Mouse (Mus musculus): ENCODE results near the gene Trappc3. TPM values are rescaled to one million over a fixed set of nuclear protein-coding genes. Genes with fewer than 3 reads are reported as not detected.

Trappc3 gene
- polyA plus RNA-seq, 1 experiment from 2014 or later = 180 TPM

DNA sequence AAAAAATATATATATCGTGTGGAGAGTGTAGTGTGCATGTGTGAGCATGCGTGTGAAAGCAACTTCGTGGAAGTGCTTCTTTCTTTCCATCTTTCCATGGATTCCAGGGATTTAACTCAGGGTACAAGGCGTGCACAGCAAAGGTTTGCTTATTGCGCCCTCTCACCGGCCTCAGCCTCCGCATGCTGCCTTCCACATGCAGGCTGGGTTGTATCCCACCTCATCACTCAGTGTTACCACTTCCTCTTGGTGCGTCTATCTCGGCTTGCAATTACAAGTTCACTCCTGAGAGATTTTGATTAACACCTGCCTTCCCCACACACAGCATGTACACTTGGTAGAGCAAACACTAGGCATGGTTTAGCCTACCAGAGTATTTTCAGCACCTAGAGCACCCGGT lies 26.9 kb upstream of the Trappc3 start:
- H3K36me3 ChIP-seq = peaks cover 89% of the 10 kb centered on the region
- no peak overlapping the region for H3K4me2 ChIP-seq
- no peaks in the 10 kb centered on the region for H3K9me3 ChIP-seq
- 93% methylated on average over 10 of the region's 10 CpGs for WGBS
- no peaks in the 10 kb centered on the region for H3K27me3 ChIP-seq
- 0 out of 2 replicates have a peak, but pooled peaks cover 8% of the 10 kb centered on the region for H3K4me1 ChIP-seq (replicated peaks)
- no peak overlapping the region for H3K9ac ChIP-seq
- ATAC-seq (ENCODE audit: low FRiP score, low read depth) = no peak
- no peak overlapping the region for H3K4me3 ChIP-seq
- no peak overlapping the region for H3K27ac ChIP-seq (replicated peaks)

DNA sequence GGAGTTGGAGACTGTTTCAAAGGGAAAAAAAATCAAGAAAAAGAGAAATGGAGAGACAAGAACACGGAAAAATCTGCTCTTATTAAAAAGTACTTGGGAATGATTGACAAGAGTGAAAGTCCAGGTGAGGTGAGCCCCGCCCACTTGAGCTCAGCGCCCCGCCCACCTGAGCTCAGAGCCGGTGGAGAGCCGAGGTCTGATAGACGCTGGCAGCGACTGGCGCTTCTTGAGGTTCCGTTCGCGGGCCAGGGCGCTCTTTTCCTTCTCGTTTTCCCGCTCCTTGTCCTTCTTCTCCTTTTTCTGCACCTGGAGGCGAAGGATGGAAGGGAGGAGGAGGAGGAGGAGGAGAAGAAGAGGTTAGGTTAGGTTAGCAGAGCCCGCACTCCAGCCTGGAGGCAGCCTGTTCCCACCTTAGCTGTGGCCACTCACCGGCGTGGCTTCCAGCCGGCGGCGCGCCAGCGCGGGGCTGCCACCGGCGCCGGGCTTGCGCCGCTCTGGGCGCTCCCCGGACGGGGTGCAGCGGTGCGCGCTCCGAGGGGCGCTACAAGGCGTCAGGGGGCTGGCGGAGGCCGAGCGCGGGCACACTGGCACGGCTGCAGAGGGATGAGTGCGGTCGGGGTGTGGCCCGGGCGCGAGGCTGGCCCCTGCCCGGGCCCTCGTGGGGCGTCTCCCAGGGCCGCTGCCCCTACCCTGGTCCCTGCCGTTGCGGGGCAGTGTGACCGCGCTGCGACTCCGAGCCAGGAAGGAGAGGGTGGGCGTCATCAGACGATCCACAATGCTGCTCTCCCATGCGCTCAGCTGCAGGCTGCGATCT lies 25.5 kb upstream of the Trappc3 start:
- Histone ChIP-seq H3K9me3 (no peaks in the 10 kb centered on the region), H3K27ac (replicated peaks) (no peak overlapping the region), H3K9ac (no peak overlapping the region), H3K36me3 (peaks cover 87% of the 10 kb centered on the region), H3K27me3 (no peaks in the 10 kb centered on the region), H3K4me1 (replicated peaks) (0 out of 2 replicates have a peak, but pooled peaks cover 8% of the 10 kb centered on the region), H3K4me2 (no peak overlapping the region), H3K4me3 (no peak overlapping the region)
- ATAC-seq (ENCODE audit: low FRiP score, low read depth) = no peak
- WGBS = 56% methylated on average over 57 of the region's 63 CpGs

DNA sequence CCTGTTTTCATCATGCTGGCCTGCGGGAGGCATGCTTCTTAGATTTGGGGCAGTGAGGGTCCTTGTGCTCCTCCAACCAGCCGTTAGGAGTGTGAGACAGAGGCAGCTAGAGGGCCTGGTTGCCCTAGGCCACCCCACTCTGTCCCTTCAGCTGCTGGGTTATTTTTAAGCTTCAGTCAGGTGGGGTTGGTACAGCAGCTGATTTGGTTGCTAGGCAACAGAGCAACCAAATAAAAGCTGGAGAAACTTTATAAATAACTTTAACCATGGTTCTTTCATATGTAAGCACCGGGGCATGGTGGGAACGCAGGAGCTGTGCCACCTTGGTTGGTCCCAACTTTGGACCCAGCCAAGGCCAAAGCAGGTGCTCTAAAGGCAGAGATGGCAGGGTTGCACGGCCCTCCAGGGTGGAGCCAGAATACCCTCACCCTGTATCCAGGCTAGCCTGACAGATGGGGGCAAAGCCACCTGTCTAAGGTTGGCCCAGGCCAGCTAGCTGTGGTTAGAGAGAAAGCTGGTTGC lies 24.3 kb upstream of the Trappc3 start:
- no peaks in the 10 kb centered on the region for H3K9me3 ChIP-seq
- no peak overlapping the region for H3K27ac ChIP-seq (replicated peaks)
- no peak overlapping the region for H3K4me2 ChIP-seq
- H3K4me3 ChIP-seq = no peak overlapping the region
- H3K27me3 ChIP-seq = no peaks in the 10 kb centered on the region
- peaks cover 81% of the 10 kb centered on the region for H3K36me3 ChIP-seq
- ATAC-seq (ENCODE audit: low FRiP score, low read depth) = no peak
- H3K4me1 ChIP-seq (replicated peaks) = 0 out of 2 replicates have a peak, but pooled peaks cover 8% of the 10 kb centered on the region
- no peak overlapping the region for H3K9ac ChIP-seq
- WGBS = 57% methylated on average over 5 of the region's 5 CpGs

DNA sequence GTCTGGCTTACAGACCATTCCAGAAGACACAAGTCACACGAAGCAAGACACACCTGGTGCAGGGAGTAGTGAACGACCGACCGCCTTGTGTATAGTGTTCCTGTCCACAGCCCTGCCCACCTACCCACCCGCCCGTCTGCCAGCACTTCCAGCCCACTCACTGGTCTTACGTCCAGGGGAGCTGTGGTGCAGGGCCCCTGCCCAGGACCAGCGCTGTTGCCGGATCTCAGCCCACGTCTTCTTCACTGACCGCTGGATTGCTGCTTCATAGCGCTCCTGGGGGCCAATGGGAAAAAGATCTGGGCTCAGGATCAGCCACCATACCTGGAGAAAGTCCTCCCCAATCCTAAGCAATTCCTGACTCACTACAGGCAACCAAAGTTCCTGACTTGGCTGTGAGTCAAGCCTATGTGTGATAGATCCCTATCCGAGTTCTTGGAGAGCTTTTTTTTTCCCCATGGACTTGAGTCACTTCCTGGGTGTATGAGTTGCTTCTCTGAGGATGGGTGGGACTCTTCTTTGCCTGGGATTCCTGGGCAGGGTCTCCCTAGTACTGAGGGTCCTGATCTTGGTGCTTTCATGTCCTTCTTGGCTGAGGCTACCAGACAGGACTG lies 22.2 kb upstream of the Trappc3 start:
- ATAC-seq (ENCODE audit: low FRiP score, low read depth) = no peak
- H3K9me3 ChIP-seq = no peaks in the 10 kb centered on the region
- H3K36me3 ChIP-seq = peaks cover 62% of the 10 kb centered on the region
- H3K4me1 ChIP-seq (replicated peaks) = 0 out of 2 replicates have a peak, but pooled peaks cover 8% of the 10 kb centered on the region
- no peak overlapping the region for H3K27ac ChIP-seq (replicated peaks)
- no peak overlapping the region for H3K4me2 ChIP-seq
- 93% methylated on average over 13 of the region's 13 CpGs for WGBS
- no peak overlapping the region for H3K4me3 ChIP-seq
- H3K9ac ChIP-seq = no peak overlapping the region
- H3K27me3 ChIP-seq = no peaks in the 10 kb centered on the region

DNA sequence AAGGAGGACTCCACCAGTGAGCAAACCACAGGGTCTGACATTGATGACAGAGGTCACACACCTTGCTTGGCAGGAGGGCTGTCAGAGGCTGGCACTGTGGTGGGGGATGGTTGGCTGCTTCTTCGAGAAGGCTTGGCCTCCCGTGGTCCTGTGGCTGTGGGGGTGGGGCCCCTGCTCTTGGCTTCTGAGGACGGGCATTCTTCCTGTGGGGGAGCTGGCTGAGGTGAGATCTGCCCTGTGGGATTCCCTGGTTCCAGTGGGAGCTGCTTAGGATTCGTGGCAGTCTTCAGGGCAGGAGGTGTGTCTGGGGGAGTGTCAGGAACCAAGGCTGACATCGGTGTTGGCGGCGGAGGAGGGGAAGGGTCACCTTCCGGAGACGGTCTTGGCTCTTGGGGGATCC lies 20.2 kb upstream of the Trappc3 start:
- no peak overlapping the region for H3K27ac ChIP-seq (replicated peaks)
- H3K27me3 ChIP-seq = no peaks in the 10 kb centered on the region
- H3K9me3 ChIP-seq = no peaks in the 10 kb centered on the region
- 49% methylated on average over 9 of the region's 9 CpGs for WGBS
- H3K36me3 ChIP-seq = peaks cover 42% of the 10 kb centered on the region
- ATAC-seq (ENCODE audit: low FRiP score, low read depth) = no peak
- no peak overlapping the region for H3K4me3 ChIP-seq
- H3K9ac ChIP-seq = no peak overlapping the region
- H3K4me2 ChIP-seq = no peak overlapping the region
- H3K4me1 ChIP-seq (replicated peaks) = 0 out of 2 replicates have a peak, but pooled peaks cover 8% of the 10 kb centered on the region

DNA sequence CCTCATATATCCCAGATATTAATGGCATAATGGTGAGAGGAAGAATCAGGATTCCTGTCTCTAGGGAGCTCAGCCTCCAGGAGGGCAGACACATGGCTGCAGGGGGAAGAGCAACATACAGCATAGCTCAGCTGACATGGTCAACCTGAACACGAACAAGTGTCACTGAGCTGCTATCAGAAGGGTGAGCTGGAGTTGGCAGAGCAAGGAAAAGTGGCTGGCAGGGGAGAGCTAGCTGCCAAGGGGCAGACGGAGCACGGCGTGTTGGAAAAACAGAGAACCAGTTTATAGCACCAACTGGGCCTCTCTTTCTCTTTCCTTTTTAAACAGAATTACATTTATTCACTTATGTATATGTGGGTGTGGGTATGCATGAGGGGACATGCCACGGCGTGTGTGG lies 19.6 kb upstream of the Trappc3 start:
- 77% methylated on average over 6 of the region's 6 CpGs for WGBS
- Histone ChIP-seq H3K9ac (no peak overlapping the region), H3K27me3 (no peaks in the 10 kb centered on the region), H3K4me2 (no peak overlapping the region), H3K27ac (replicated peaks) (no peak overlapping the region), H3K4me1 (replicated peaks) (peaks cover 12% of the 10 kb centered on the region; the same call in 1 of the 2 replicates), H3K9me3 (no peaks in the 10 kb centered on the region), H3K4me3 (no peak overlapping the region), H3K36me3 (peaks cover 40% of the 10 kb centered on the region)
- ATAC-seq (ENCODE audit: low FRiP score, low read depth) = no peak

DNA sequence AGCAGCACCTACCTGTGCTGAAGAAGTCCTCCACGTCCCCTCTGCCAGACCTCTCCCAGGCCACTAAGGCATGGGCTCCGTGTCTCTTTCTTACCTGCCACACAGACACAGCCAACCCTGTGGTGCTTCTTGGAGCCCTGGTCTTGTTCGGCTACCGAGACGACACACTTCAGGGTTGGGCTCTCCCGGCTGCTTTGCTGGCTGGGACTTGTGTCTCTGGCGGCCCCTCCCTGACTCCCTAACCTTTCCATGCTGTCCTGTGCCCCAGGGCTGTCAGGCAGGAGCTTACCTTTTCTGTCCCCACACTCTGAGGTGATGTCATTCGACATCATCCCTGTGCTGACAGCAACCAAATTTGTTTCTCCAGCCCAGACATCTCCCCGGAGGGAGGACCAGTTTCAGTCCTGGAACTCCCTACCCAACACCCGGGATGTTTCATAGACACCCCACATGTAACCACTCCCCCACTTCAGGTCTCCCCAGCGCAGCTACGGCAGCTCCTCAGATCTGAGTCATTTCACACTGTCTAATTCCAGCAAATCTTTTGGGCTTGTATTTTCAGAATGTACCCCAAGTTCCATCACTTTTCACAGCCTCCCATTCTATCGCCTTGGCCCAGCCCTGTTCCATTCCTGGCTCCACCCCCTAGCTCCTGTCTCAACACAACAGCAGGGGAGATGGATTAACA lies 15.8 kb upstream of the Trappc3 start:
- Histone ChIP-seq H3K36me3 (peaks cover 12% of the 10 kb centered on the region), H3K27me3 (no peaks in the 10 kb centered on the region), H3K27ac (replicated peaks) (no peak overlapping the region), H3K9me3 (no peaks in the 10 kb centered on the region), H3K4me3 (no peak overlapping the region), H3K4me2 (no peak overlapping the region), H3K4me1 (replicated peaks) (peaks cover 40% of the 10 kb centered on the region), H3K9ac (no peak overlapping the region)
- 85% methylated on average over 13 of the region's 13 CpGs for WGBS
- no peak for ATAC-seq (ENCODE audit: low FRiP score, low read depth)

DNA sequence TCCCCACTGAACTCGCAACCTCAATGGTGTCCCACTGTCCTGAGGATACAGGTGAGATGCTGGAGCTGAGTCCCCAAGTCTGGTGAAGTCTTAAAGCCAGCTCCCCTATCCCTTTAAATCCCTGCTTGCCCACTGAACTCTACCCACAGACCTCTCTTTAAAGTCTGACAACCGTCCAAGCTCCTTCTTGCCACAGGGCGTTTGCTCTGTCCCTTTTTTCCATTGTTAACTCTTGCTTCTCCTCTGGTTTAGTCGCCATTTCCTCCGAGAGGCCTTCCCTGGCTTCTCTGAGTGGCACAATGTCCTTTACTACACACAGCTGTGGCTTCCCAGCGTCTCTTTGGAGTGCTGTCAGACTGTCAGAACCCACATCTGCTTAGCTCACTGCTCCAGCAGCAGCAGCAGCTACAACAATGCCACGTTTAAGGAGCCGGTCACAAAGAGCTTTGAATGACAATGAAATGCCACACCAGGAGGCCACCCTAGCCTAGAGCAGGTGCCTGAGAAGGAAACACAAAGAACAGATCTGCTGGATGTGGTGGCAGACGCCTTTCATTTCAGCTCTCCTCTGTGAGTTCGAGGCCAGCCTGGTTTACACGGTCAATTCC lies 13.8 kb upstream of the Trappc3 start:
- peaks cover 60% of the 10 kb centered on the region for H3K4me1 ChIP-seq (replicated peaks)
- ATAC-seq (ENCODE audit: low FRiP score, low read depth) = no peak
- 0 out of 2 replicates have a peak overlapping the region, but pooled peaks have one; percentile 9 for H3K4me2 ChIP-seq
- H3K27me3 ChIP-seq = no peaks in the 10 kb centered on the region
- no peak overlapping the region for H3K4me3 ChIP-seq
- 11% methylated on average over 11 of the region's 11 CpGs for WGBS
- H3K36me3 ChIP-seq = no peaks in the 10 kb centered on the region
- 0 out of 2 replicates have a peak overlapping the region, but pooled peaks have one; percentile 32 for H3K9ac ChIP-seq
- H3K27ac ChIP-seq (replicated peaks) = peak overlapping the region; percentile 47; the same call in 1 of the 2 replicates
- H3K9me3 ChIP-seq = no peaks in the 10 kb centered on the region

DNA sequence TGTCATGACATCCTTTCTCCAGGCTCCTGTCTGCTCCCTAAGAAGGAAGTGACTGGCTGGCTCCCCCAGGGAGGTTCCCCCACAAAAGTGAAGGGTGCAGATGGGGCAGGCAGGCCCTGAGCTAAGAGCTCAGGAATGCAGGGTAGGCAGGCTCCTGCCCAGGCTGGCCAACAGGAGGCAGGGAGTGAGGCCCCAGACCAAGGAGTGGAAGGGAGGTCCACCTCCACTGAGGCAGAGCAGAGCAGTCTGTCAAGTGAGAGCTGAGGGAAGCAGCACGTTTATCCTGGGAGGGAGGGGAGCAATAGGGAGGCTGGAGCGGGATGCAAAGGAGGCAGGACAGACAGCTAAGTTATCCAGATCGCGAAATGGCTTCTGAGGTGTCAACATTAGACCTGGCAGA lies 11.5 kb upstream of the Trappc3 start:
- Histone ChIP-seq H3K27me3 (no peaks in the 10 kb centered on the region), H3K9me3 (no peaks in the 10 kb centered on the region), H3K4me3 (no peak overlapping the region), H3K27ac (replicated peaks) (no peak overlapping the region), H3K4me1 (replicated peaks) (peaks cover 74% of the 10 kb centered on the region), H3K4me2 (no peak overlapping the region), H3K9ac (no peak overlapping the region), H3K36me3 (no peaks in the 10 kb centered on the region)
- WGBS = 63% methylated on average over 4 of the region's 4 CpGs
- ATAC-seq (ENCODE audit: low FRiP score, low read depth) = no peak

DNA sequence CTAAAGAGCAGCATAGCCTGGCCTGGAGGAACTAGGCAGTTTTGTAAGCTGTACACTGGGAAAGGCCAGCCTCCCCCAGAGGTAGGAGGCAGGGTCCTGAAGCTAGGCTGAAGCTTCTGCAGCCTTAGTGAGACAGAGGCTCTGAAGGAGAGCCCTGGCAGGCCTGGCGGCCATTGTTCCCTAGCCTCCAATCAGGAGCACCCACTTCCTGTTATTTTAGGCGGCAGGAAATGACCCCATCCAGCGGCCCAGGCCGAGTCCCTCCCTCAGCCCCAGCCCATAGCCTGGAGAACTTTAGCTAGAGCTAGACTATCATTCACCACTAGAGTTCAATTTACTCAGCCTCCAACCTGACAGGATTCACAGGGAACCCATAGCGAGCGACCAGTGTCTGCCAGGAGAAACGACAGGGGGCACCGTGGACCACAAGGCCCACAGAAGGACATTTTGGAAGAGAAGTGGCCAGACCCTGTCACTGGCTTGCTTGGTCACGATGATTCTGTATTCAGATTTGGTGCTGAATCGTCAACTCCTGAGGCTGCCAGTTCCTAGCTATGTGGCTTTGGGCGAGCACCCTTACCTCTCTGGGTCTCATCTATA lies 10.4 kb upstream of the Trappc3 start:
- WGBS = 66% methylated on average over 11 of the region's 11 CpGs
- no peak overlapping the region for H3K9ac ChIP-seq
- H3K9me3 ChIP-seq = no peaks in the 10 kb centered on the region
- peak overlapping the region; percentile 9 for H3K4me2 ChIP-seq
- peaks cover 74% of the 10 kb centered on the region for H3K4me1 ChIP-seq (replicated peaks)
- H3K4me3 ChIP-seq = no peak overlapping the region
- 0 out of 2 replicates have a peak overlapping the region, but pooled peaks have one; percentile 24 for H3K27ac ChIP-seq (replicated peaks)
- no peak for ATAC-seq (ENCODE audit: low FRiP score, low read depth)
- no peaks in the 10 kb centered on the region for H3K27me3 ChIP-seq
- H3K36me3 ChIP-seq = no peaks in the 10 kb centered on the region
